ENCODE assay signal across 8 mouse cellular contexts in the genomic region with DNA sequence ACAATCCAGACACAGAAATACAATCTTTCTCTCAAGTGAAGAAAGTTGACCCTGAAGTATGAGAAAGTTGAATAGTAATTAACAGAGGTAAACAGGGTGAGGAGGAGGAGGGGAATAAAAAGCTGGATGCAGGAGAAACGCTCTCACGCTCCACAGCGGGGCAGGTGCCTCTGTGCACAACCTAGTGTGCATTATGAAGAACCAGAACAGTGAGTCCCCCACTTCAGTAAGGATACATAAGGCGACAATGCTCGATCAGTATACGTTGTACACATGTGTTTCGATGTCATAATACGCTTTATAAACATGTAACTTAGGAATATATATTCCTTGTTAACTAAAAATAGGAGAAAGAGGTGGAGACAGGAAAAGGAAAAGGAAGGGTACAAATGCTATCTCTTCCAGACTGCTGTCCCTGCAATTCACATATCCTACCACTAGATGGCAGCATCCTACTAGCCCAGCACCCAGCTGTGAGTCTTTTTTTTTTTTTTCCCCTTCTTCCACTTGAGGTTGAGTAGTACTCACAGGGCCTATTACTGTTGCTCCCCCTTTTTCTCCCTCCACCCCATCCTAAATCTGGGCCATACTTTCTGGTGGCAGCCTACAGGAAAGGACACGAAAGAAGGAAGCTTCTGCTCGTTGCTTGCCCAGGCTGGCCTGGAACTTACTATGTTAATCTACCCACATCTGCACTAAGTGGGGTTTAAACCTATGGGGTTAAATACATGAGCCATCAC. TPM values are rescaled to one million over a fixed set of nuclear protein-coding genes. Genes with fewer than 3 reads are reported as not detected.
DNase-seq lines count a peak whose midpoint lies in the region; ATAC-seq and TF ChIP-seq lines count a peak whose summit lies in the region.

No protein-coding gene starts in this region.

- WGBS in embryonic facial prominence, embryonic 10.5 days = 75% methylated on average over 10 of the region's 10 CpGs
- WGBS in heart, embryonic 14.5 days = 74% methylated on average over 10 of the region's 10 CpGs
- 92% methylated on average over 10 of the region's 10 CpGs for WGBS in spleen, adult 2 months

- H3K9ac ChIP-seq in heart, embryonic 14.5 days (ENCODE audit: low read length) = no peak overlapping the region

- peak; percentile 47 for DNase-seq in cerebellum, postnatal 14 days
- no peak for DNase-seq in cerebellum, adult 11-12 months
- DNase-seq in MEL-GATA-1-ER (ENCODE audit: extremely low read depth, low read depth) = peak; percentile 40
- DNase-seq in embryonic facial prominence, embryonic 10.5 days (ENCODE audit: low spot score) = peak; percentile 50
- DNase-seq in kidney, postnatal 36 days = peak; percentile 53 to 73
- peak; percentile 26 to 36 for DNase-seq in spleen, adult 2 months (ENCODE audit: low read depth in 1 of 2, low spot score in 2 of 2)

- peak; percentile 68; the same call in 1 of the 2 replicates for TF ChIP-seq CTCF in spleen, adult 2 months (IDR thresholded peaks at IDR 0.05; ENCODE audit: extremely low read depth, insufficient read depth, insufficient read length, insufficient replicate concordance)

- peaks cover 82% of the 10 kb centered on the region for H3K36me3 ChIP-seq in embryonic facial prominence, embryonic 10.5 days (replicated peaks)
- peaks cover 67% of the 10 kb centered on the region for H3K36me3 ChIP-seq in heart, embryonic 14.5 days (ENCODE audit: control insufficient read depth, insufficient read depth, low read length)
- H3K36me3 ChIP-seq in spleen, adult 2 months (ENCODE audit: control insufficient read depth, insufficient read depth, low read length) = peaks cover 17% of the 10 kb centered on the region

- 0 out of 2 replicates have a peak, but pooled peaks have one; percentile 31 for ATAC-seq in heart, embryonic 14.5 days (ENCODE audit: insufficient number of reproducible peaks, insufficient read depth, low FRiP score, low read depth)
- peak; percentile 90 for ATAC-seq in megakaryocyte, adult 5-6 weeks (ENCODE audit: poor library complexity, severe bottlenecking)

- H3K4me3 ChIP-seq in embryonic facial prominence, embryonic 10.5 days = no peak overlapping the region
- H3K4me3 ChIP-seq in heart, embryonic 14.5 days (ENCODE audit: control insufficient read depth in 1 of 2, insufficient read depth in 1 of 2, low read depth in 1 of 2, low read length in 2 of 2) = no peak overlapping the region
- no peak overlapping the region for H3K4me3 ChIP-seq in spleen, adult 2 months (ENCODE audit: extremely low read depth, insufficient read depth, insufficient read length)

- no peak for TF ChIP-seq POLR2A in spleen, adult 2 months (IDR thresholded peaks at IDR 0.05; ENCODE audit: low read depth, low read length)

- H3K27me3 ChIP-seq in embryonic facial prominence, embryonic 10.5 days (replicated peaks; ENCODE audit: low read depth, poor library complexity, severe bottlenecking) = no peaks in the 10 kb centered on the region
- H3K27me3 ChIP-seq in heart, embryonic 14.5 days (ENCODE audit: control insufficient read depth, insufficient read depth, low read length) = no peaks in the 10 kb centered on the region
- H3K27me3 ChIP-seq in spleen, adult 2 months (ENCODE audit: control insufficient read depth, insufficient read depth, low read length) = no peaks in the 10 kb centered on the region

- H3K4me1 ChIP-seq in embryonic facial prominence, embryonic 10.5 days = no peaks in the 10 kb centered on the region
- peaks cover 7 to 19% of the 10 kb centered on the region in 2 experiments; a peak in 3 of 4 replicates for H3K4me1 ChIP-seq in heart, embryonic 14.5 days (ENCODE audit: control insufficient read depth in 2 of 2, insufficient read depth in 2 of 2, low read length in 2 of 2)
- no peaks in the 10 kb centered on the region for H3K4me1 ChIP-seq in spleen, adult 2 months (ENCODE audit: control insufficient read depth, insufficient read depth, insufficient read length)

- no peak overlapping the region for H3K4me2 ChIP-seq in heart, embryonic 14.5 days (ENCODE audit: low read length)

- H3K9me3 ChIP-seq in embryonic facial prominence, embryonic 10.5 days = no peaks in the 10 kb centered on the region
- H3K9me3 ChIP-seq in heart, embryonic 14.5 days (ENCODE audit: control insufficient read depth, low read length) = no peaks in the 10 kb centered on the region

- no peak overlapping the region for H3K27ac ChIP-seq in embryonic facial prominence, embryonic 10.5 days (replicated peaks)
- no peak overlapping the region for H3K27ac ChIP-seq in heart, embryonic 14.5 days (replicated peaks in 1 of 2; ENCODE audit: control insufficient read depth in 1 of 2, insufficient read depth in 1 of 2, low read depth in 2 of 2, low read length in 2 of 2)
- H3K27ac ChIP-seq in spleen, adult 2 months (ENCODE audit: insufficient read depth, low read length) = no peak overlapping the region

RNA-seq across cellular contexts. Expression of a gene that starts 47.7 kb away (rescaled TPM):
- 22.3 and 22.6 TPM in 2 replicates for polyA plus RNA-seq in embryonic facial prominence, embryonic 10.5 days (2016; fragmentation: Nextera tagmentation; extraction: Ambion mirVana)
- 14.8 and 17.5 TPM in 2 replicates for polyA plus RNA-seq in heart, embryonic 14.5 days (2014; fragmentation: Nextera tagmentation; extraction: Ambion mirVana)
- total RNA-seq in megakaryocyte, adult 5-6 weeks (2015) = 8.5 and 8.7 TPM in 2 replicates
- 14.4 and 14.8 TPM in 2 replicates for total RNA-seq in megakaryocyte, adult 5-6 weeks (2017)
- 7.5 and 7.9 TPM in 2 replicates for polyA plus RNA-seq in spleen, adult 2 months (2012; rRNA removed)
